Mouse (Mus musculus): ENCODE results near the gene Aqp11. TPM values are rescaled to one million over a fixed set of nuclear protein-coding genes. Genes with fewer than 3 reads are reported as not detected.

Aqp11 gene
- 1 to 10 TPM in 1 of 4 experiments, under 1 TPM in 3; 0.58 to 1.1 (median 0.70) TPM for total RNA-seq (2022)

DNA sequence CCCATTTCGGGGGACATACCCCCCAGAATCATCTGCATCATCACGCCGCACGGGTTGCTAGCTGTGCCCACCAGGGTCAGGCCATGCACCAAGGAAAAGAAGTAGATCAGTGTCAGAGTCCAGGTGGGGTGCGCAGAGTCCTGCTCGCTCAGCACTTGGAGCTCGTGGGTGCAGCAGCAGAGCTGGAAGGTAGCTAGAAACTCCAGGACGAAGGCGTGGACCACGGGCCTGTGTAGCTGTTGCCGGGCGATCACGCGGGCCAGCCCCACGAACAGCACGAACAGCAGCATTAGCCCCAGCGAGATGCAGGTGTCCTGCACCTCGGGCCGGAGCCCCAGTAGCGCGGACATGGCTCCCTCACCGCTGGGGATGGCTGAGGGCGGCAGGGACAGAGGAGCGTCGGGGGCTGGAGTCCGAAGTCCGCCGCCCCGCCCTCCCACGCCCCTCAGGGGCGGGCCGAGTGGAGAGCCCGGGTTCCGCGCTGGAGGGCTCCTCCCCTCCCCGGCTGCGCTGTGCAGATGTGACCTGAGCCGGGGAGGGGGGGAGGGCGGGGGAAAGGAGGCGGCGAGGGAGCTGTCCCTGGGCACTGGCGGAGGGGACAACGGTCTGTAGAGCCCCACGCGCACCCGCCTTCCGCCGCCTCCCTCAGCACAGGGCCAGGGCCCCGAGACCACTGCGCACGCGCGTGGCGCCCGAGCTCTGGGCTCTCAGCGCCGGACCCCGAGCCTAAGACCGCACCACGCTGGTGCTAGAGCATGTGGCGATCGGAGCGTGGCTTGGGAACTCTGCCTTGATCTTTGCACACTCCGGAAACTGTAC lies at the start of gene Aqp11:
Gene Aqp11, minus strand, starts transcription at position 652 of the 819 bp plus-strand sequence.
- DNase-seq (ENCODE audit: low spot score in 2 of 2) = peak; percentile 77

DNA sequence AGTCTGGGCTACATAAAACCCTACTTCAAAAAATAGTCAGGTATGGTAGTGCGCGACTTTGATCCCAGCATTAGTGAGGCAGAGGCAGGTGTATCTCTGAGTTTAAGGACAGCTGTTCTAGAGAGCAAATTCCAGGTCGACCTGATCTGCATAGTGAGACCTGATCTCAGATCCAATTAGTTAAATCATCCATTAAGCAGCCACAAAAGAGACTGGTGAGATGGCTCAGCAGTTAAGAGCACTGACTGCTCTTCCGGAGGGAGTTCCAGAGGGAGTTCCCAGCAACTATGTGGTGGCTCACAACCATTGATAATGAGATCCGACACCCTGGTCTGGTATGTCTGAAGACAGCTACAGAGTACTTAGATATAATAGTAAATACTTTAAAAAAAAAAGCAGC lies 45.4 kb upstream of the Aqp11 start:
- DNase-seq (ENCODE audit: low spot score in 2 of 2) = no peak

- no peak for DNase-seq (ENCODE audit: low spot score in 2 of 2)
Observed at GRCm38 (mm10) chr7:97781496-97781895, 43.4 kb upstream of the Aqp11 start.

- DNase-seq (ENCODE audit: low spot score in 2 of 2) = no peak
Observed at GRCm38 (mm10) chr7:97780815-97781214, 42.7 kb upstream of the Aqp11 start.

GRCm38 (mm10) chr7:97780222-97780621 lies 42.1 kb upstream of the Aqp11 start:
- DNase-seq (ENCODE audit: low spot score in 2 of 2) = no peak

- no peak for DNase-seq (ENCODE audit: low spot score in 2 of 2)
Observed at GRCm38 (mm10) chr7:97777191-97777590, 39.1 kb upstream of the Aqp11 start.

DNA sequence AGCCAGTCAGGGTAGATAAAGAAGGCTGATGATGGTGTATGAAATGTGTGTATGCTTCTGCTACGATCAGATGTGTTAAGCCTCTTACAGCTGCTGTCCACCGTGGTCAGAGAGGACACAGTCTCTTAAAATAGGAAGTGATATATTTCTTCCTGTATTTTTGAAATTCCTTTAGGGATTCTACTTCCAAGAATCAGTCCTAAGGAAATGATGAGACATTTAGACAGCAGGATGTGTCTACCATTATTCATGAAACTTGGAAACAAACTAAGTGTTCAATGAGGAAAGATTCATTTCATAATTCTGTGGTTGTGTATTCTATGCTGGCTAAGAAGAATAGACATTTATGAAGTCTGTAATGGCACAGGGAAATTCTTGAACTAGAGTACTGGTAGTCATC lies 37.8 kb upstream of the Aqp11 start:
- no peak for DNase-seq (ENCODE audit: low spot score in 2 of 2)

DNA sequence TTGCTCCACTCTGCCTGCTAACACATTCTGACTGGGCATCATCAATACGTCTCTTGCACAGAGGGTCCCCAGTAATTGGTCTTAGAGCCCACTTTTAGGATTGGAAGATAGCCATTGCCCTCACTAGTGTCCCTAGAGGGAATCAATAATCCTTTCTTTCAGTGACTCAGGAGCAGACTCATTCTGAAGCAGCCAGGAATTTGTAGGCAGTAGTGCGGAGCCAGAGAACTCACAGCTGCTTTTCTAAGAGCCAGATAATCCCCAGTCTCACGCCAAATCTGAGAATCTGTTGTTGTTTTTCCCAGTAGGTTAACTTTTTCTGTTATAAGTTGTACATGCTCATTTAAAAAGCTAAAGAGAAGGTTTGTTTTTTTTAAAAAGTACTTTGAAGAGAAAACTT lies 37.3 kb upstream of the Aqp11 start:
- DNase-seq (ENCODE audit: low spot score in 2 of 2) = no peak

DNA sequence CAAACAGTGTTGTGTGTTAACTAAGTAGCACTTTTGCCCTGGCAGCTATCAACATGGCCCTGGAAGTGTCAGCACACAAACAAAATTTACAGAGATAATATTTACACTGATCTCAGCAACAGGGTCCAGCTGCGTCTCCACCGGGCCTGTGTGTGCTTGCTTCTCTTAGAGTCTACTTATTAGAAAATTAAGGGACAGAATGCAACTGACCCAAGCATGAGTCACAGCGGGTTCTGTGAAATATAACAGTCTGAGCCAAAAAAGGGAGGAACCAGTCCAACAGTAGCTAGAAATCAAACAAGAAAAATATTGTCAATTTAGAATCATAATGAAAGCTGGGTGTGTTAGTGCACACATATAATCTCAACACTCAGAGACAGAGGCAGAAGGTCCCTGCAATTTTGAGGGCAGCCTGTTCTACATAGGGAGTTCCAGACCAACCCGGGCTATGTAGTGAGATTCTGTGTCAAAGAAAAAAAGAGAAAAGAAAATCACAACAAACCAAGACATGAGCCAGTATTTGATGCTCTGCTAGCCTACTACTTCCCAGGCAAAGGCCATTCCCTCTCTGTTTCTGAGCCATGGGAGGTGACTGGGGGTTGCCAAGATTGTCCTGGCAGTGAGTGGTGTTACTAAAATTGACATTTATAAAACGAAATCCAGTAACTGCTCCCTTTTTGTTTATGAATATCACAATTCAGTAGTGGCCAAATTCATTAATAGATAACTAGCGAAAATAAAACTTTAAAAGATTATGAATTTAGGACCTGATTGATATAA lies 32.9 kb upstream of the Aqp11 start:
- no peak for DNase-seq (ENCODE audit: low spot score in 2 of 2)

GRCm38 (mm10) chr7:97769020-97769419 lies 30.9 kb upstream of the Aqp11 start:
- no peak for DNase-seq (ENCODE audit: low spot score in 2 of 2)

DNA sequence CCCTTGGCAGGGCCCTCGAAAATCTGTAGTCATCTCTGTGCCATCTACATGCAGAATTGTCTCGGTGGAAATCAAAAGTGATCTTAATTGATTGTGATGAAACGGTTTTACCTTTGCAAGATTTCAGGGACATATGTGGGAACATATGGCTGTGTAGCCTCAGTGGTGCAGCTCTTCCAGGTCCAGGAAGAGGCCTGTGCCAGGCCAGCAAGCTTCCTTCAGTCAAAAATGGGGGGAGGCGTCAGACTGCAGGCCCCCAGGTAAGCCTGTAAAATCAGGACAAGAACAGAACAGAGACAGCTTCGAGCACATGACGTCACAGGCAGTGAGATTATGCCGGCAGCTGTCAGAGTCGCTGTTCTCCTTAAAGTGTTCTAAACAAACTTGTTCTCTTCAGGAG lies 29.8 kb upstream of the Aqp11 start:
- no peak for DNase-seq (ENCODE audit: low spot score in 2 of 2)

- DNase-seq (ENCODE audit: low spot score in 2 of 2) = no peak
Observed at GRCm38 (mm10) chr7:97766406-97767166, 28.5 kb upstream of the Aqp11 start.

DNA sequence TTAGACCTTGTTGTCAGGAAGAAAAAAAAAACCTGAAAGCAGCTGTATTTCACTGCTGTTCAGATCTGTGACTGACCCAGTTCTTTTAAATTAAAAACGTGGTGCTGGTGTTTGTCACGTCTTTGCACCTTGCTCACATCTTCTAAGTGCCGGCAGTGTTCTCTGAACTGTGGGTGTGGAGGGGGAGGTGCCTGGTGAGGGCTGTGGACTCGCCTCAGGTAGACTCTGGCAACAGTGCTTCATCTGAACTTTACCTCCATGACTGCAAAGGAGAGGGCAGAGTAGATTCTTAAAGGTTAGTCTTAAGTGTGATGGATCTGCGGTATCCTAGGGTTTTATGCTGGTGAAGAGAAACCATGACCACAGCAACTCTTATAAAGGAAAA lies 27.9 kb upstream of the Aqp11 start:
- DNase-seq (ENCODE audit: low spot score in 2 of 2) = no peak

DNA sequence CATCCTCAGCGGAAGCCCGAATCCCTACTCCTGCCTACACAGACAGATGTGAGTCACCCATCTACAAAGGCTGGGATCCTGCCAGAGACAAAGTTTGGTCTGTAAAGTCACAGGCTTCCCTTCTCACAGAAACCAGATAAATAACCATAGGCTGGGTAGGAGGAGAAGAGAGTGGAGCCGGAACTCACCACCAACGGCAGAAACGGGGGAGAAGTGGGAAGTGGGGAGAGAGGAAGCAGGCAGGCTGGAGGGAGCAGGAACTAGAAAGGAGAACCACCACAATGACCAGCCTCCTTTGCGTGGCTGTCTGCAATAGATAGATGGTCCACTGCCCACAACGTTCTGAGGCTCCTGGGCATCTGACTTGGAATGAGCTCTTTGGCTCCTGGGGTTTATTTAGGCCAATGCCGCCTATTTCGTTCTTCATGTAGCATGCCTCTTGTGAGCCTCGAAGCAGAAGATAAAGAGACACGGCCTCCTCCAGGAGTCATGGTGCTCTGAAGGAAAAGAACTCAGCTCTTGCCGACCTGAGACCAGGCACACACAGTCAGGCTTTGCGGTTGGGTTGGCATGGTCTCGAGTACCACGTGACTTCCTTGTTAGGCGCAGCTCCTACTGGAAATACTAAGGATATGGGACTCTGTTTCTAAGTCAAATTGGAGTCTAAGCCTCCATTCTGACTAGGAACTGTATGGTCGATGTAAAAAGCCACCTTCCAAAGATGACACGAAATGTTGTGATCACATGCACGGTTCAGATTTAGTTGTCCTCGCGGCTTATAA lies 27.3 kb upstream of the Aqp11 start:
- DNase-seq (ENCODE audit: low spot score in 2 of 2) = no peak

GRCm38 (mm10) chr7:97764591-97764990 lies 26.5 kb upstream of the Aqp11 start:
- no peak for DNase-seq (ENCODE audit: low spot score in 2 of 2)

DNA sequence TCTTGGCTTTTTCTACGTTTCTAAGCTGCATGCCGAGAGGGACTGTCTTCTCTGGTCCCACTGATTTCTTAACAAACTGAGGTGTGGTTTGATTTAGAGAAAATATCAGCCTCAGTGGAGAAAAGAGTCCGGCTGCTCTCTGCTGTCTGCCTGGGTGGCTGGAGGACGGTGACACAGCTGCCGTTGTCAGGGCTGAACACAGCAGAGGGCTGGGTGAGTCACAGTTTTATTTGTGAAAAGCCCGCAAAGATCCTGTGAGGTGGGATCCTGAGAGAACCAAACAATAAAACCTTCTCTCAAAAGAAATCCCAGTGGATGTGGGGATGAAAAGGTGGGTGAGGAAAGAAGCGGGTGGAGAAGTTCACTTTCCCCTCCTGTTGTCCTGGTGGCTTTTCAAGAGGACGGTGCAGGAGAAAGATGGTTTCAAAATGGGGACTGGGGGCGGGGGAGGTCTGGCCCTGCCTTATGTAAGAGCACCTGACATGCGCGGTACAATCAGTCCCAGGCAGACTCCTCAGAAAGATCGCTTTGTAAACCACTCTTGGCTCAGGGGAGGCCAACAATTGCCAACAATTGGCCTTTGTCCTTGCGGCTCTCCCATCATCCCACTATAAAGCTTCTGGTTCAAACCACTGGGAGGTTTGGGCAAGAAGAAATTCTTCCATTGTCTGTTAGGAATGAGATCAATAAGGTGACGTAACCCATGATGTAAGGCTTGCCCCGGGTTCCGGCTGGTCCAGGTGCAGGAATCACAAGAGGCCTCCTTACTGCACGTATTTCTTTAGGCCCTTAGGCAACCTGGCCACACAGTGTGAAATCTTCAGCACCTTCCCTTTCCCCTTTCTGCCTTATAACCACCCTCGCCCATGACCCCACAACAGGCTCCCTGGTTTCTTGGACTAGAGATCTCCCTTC lies 19.1 kb upstream of the Aqp11 start:
- no peak for DNase-seq (ENCODE audit: low spot score in 2 of 2)

- no peak for DNase-seq (ENCODE audit: low spot score in 2 of 2)
Observed at GRCm38 (mm10) chr7:97749207-97750190, 11.4 kb upstream of the Aqp11 start.

GRCm38 (mm10) chr7:97748527-97749206 lies 10.6 kb upstream of the Aqp11 start:
- DNase-seq (ENCODE audit: low spot score in 2 of 2) = no peak

All from gastrocnemius, adult 8-10 months (tissue).